Mouse (Mus musculus): ENCODE measurements around the gene Grik4. TPM values are rescaled to one million over a fixed set of nuclear protein-coding genes. Genes with fewer than 3 reads are reported as not detected.

Grik4 gene
- polyA plus RNA-seq, 1 experiment from 2014 or later = 2.2 TPM

DNA sequence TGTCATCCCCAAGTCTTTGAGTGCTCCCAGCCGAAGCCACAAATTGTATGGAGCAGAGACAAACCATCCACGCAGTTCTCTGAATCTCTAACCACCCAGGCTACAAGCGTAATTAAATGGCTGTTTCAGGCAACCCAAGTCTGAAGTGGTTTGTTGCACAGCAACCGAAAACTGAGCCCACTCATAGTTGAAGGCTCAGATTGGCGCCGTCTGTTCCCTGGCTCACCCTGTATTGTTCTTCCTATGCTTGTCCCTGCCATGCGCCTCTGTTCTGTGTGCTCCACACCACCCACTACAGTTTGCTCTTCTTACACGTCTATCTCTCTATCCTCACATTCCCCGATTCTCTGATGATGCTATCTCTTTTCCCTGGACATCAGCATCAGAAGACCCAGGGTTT, 452.5 kb downstream of the Grik4 start:
- H3K36me3 ChIP-seq (ENCODE audit: control insufficient read depth, insufficient read depth, low read length) = no peaks in the 10 kb centered on the region
- no peaks in the 10 kb centered on the region for H3K4me1 ChIP-seq (replicated peaks; ENCODE audit: control insufficient read depth, insufficient read depth, low read length)
- no peaks in the 10 kb centered on the region; the same call in 1 of the 2 replicates for H3K9me3 ChIP-seq (ENCODE audit: control insufficient read depth, low read length)
- no peak overlapping the region for H3K4me3 ChIP-seq (ENCODE audit: low read depth, low read length)
- WGBS = 87% methylated on average over 9 of the region's 9 CpGs
- DNase-seq (ENCODE audit: low spot score) = no peak
- no peak overlapping the region for H3K27ac ChIP-seq (ENCODE audit: low read depth, low read length)
- ATAC-seq (replicated peaks; ENCODE audit: low FRiP score) = no peak
- no peaks in the 10 kb centered on the region for H3K27me3 ChIP-seq (replicated peaks; ENCODE audit: control insufficient read depth, insufficient read depth, low read length)
- H3K4me2 ChIP-seq = no peak overlapping the region
- H3K9ac ChIP-seq (ENCODE audit: low read depth, low read length) = no peak overlapping the region

DNA sequence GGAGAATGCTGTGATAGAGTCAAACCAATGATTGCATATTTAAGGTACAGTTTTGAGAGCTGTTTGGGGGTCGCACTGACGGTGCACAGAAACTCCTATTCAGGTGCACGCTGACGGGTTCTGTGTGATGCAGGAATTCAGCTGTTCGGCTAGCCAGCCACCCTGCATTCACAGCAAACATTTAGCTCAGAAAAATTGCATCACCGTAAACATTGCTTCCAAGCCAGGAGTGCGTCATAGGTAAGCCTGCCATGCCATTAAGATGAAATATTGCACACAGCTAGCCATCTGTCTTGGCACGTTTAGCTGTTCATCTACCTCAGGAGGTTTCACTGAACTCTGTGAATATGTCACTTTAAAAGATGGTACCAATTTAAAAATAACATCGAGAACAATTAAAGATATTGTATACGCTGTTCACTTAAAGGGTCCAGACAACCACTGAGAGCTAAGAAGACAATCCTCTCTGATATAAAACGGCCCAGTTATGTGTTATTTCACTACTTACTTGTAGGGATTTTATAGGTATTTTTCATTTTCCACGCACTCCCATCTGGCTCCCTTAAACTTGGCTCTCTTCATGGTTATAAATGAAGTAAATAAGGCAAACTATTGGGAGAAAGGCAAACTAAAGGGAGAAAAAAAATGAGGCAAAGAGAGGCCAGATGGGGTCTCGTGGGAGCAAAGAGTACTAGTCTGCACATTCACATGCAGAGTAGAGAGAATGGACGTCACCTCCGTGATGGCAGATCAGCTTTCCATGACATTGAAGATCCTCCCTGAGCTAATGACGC, 453.5 kb downstream of the Grik4 start:
- DNase-seq (ENCODE audit: low spot score) (no peak), ATAC-seq (replicated peaks; ENCODE audit: low FRiP score) (no peak)
- 83% methylated on average over 16 of the region's 16 CpGs for WGBS
- H3K4me3 ChIP-seq (ENCODE audit: low read depth, low read length) = no peak overlapping the region
- no peaks in the 10 kb centered on the region for H3K36me3 ChIP-seq (ENCODE audit: control insufficient read depth, insufficient read depth, low read length)
- H3K4me2 ChIP-seq = no peak overlapping the region
- no peak overlapping the region for H3K27ac ChIP-seq (ENCODE audit: low read depth, low read length)
- H3K9ac ChIP-seq (ENCODE audit: low read depth, low read length) = no peak overlapping the region
- H3K4me1 ChIP-seq (replicated peaks; ENCODE audit: control insufficient read depth, insufficient read depth, low read length) = no peaks in the 10 kb centered on the region
- no peaks in the 10 kb centered on the region for H3K27me3 ChIP-seq (replicated peaks; ENCODE audit: control insufficient read depth, insufficient read depth, low read length)
- no peaks in the 10 kb centered on the region for H3K9me3 ChIP-seq (ENCODE audit: control insufficient read depth, low read length)

DNA sequence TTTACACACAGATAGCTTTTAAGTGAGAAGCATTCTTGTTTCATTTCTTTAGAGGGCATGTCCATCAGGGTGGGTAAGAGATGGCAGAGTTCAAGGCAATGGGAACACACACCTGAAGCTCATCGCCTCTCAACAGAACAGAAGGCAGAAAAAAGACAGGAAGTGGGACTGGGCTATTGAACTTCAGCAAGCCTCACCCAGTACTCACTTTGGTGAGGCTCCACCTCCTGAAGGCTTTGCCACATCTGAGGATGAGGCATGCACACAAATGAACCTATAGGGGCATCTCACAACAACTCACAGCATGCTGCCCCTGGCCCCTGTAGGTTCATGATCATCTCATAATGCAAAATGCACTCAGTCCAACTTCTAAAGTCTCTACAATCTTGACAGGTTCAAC, 456.2 kb downstream of the Grik4 start:
- Histone ChIP-seq H3K9ac (ENCODE audit: low read depth, low read length) (no peak overlapping the region), H3K4me1 (replicated peaks; ENCODE audit: control insufficient read depth, insufficient read depth, low read length) (no peaks in the 10 kb centered on the region), H3K27ac (ENCODE audit: low read depth, low read length) (no peak overlapping the region), H3K9me3 (ENCODE audit: control insufficient read depth, low read length) (no peaks in the 10 kb centered on the region), H3K4me2 (no peak overlapping the region), H3K4me3 (ENCODE audit: low read depth, low read length) (no peak overlapping the region), H3K27me3 (replicated peaks; ENCODE audit: control insufficient read depth, insufficient read depth, low read length) (no peaks in the 10 kb centered on the region), H3K36me3 (ENCODE audit: control insufficient read depth, insufficient read depth, low read length) (no peaks in the 10 kb centered on the region)
- DNase-seq (ENCODE audit: low spot score) (no peak), ATAC-seq (replicated peaks; ENCODE audit: low FRiP score) (no peak)
- 76% methylated on average over 1 of the region's 1 CpGs for WGBS

DNA sequence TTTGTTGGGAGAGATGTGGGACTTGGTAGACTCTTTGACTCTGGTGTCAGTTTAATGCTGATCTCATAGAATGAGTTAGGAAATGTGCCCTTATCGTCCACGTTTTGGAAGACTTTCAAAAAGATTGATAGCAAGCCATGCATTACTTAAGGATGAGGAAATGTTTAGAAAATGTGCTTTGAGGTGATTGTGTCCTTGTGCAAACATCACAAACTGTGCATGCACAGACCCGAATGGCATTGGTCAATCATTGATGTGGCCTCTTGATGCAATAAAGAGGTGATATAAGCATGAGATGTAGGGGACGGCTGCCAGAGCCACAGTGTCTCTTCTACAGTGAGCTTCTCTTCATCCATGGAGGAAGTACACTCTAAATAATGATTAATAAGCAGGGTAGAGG, 457.4 kb downstream of the Grik4 start:
- Histone ChIP-seq H3K4me3 (ENCODE audit: low read depth, low read length) (no peak overlapping the region), H3K27ac (ENCODE audit: low read depth, low read length) (no peak overlapping the region), H3K36me3 (ENCODE audit: control insufficient read depth, insufficient read depth, low read length) (no peaks in the 10 kb centered on the region), H3K4me1 (replicated peaks; ENCODE audit: control insufficient read depth, insufficient read depth, low read length) (no peaks in the 10 kb centered on the region), H3K9me3 (ENCODE audit: control insufficient read depth, low read length) (no peaks in the 10 kb centered on the region), H3K9ac (ENCODE audit: low read depth, low read length) (no peak overlapping the region), H3K4me2 (no peak overlapping the region), H3K27me3 (replicated peaks; ENCODE audit: control insufficient read depth, insufficient read depth, low read length) (no peaks in the 10 kb centered on the region)
- WGBS = 61% methylated on average over 4 of the region's 4 CpGs
- DNase-seq (ENCODE audit: low spot score) = peak; percentile 1
- ATAC-seq (replicated peaks; ENCODE audit: low FRiP score) = no peak

DNA sequence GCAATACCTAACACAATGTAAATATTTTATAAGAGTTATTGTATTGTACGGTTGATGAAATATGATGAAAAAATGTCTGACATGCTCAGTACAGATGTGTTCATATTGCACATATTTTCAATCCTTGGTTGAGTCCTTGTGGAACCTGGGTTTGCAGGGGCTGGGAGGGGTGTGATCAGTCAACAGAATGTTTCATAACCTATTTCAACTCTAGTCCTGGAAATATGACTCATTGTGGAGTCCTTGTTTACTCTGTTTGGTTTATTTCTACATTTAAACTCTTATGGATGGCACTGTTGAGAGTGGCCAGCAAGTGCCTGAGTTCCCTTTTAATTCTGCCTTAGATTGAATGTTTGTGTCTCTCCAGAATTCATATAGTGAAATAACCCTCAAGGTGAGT, 459.6 kb downstream of the Grik4 start:
- Histone ChIP-seq H3K27ac (ENCODE audit: low read depth, low read length) (no peak overlapping the region), H3K27me3 (replicated peaks; ENCODE audit: control insufficient read depth, insufficient read depth, low read length) (no peaks in the 10 kb centered on the region), H3K4me1 (replicated peaks; ENCODE audit: control insufficient read depth, insufficient read depth, low read length) (no peaks in the 10 kb centered on the region), H3K9me3 (ENCODE audit: control insufficient read depth, low read length) (no peaks in the 10 kb centered on the region), H3K9ac (ENCODE audit: low read depth, low read length) (no peak overlapping the region), H3K36me3 (ENCODE audit: control insufficient read depth, insufficient read depth, low read length) (no peaks in the 10 kb centered on the region), H3K4me3 (ENCODE audit: low read depth, low read length) (no peak overlapping the region), H3K4me2 (no peak overlapping the region)
- DNase-seq (ENCODE audit: low spot score) (no peak), ATAC-seq (replicated peaks; ENCODE audit: low FRiP score) (no peak)
- 91% methylated on average over 1 of the region's 1 CpGs for WGBS

DNA sequence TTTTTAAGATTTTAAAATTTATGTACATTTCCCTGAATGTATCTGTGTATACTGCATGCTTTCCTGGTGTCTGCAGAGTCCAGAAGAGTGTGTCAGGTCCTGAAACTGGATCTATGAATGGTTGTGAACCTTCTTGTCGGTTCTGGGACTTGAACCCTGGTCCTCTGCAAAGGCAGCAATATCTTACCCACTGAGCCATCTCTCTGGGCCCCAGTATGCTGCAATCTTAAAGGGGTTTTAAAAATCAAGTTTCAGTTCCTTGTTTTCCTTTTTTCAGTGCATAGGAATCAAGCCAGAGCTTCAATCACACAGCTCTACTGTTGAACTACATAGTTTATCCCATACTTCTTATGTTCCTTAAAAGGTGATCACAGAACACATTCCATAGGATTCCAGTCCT, 461.3 kb downstream of the Grik4 start:
- Histone ChIP-seq H3K4me1 (replicated peaks; ENCODE audit: control insufficient read depth, insufficient read depth, low read length) (no peaks in the 10 kb centered on the region), H3K4me2 (no peak overlapping the region), H3K9me3 (ENCODE audit: control insufficient read depth, low read length) (no peaks in the 10 kb centered on the region), H3K9ac (ENCODE audit: low read depth, low read length) (no peak overlapping the region), H3K36me3 (ENCODE audit: control insufficient read depth, insufficient read depth, low read length) (no peaks in the 10 kb centered on the region), H3K27ac (ENCODE audit: low read depth, low read length) (no peak overlapping the region), H3K27me3 (replicated peaks; ENCODE audit: control insufficient read depth, insufficient read depth, low read length) (no peaks in the 10 kb centered on the region), H3K4me3 (ENCODE audit: low read depth, low read length) (no peak overlapping the region)
- DNase-seq (ENCODE audit: low spot score) (no peak), ATAC-seq (replicated peaks; ENCODE audit: low FRiP score) (no peak)
- 75% methylated on average over 1 of the region's 1 CpGs for WGBS

DNA sequence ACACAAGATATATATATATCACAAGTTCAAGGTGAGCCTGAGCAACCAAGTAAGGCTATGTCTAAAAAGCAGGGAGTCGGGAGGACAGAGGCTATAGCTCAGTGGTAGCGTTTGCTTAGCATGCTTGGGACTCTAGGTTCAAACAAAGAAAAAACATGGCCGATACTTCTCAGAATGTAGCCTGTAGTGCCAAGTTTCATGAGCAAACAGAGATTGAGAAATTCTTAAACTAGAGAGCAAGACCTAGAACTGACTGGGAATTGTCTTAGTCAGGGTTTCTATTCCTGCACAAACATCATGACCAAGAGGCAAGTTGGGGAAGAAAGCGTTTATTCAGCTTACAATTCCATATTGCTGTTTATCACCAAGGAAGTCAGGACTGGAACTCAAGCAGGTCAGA, 468.1 kb downstream of the Grik4 start:
- Histone ChIP-seq H3K4me3 (ENCODE audit: low read depth, low read length) (no peak overlapping the region), H3K27ac (ENCODE audit: low read depth, low read length) (no peak overlapping the region), H3K9me3 (ENCODE audit: control insufficient read depth, low read length) (no peaks in the 10 kb centered on the region), H3K4me2 (no peak overlapping the region), H3K9ac (ENCODE audit: low read depth, low read length) (no peak overlapping the region), H3K4me1 (replicated peaks; ENCODE audit: control insufficient read depth, insufficient read depth, low read length) (peaks cover 3% of the 10 kb centered on the region), H3K36me3 (ENCODE audit: control insufficient read depth, insufficient read depth, low read length) (no peaks in the 10 kb centered on the region), H3K27me3 (replicated peaks; ENCODE audit: control insufficient read depth, insufficient read depth, low read length) (no peaks in the 10 kb centered on the region)
- DNase-seq (ENCODE audit: low spot score) (peak; percentile 16), ATAC-seq (replicated peaks; ENCODE audit: low FRiP score) (no peak)
- 86% methylated on average over 4 of the region's 4 CpGs for WGBS

DNA sequence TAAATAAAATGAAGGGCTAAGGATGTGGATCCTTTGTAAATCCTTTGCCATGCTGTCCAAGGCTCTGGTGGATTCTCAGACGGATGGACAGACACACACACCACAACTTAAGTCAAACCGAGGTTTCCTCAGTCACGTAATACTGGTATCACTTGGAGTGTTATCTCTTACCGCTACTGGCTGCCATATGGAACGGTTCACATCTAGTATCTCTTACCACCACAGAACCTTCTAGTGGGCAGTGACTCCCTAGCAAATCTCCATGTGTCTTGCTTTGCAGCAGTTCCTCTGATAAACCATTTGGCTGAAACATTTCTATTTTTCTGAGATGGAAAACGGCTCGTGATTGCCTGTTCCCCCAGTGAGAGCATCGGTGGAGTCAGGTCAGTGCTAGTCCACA, 470.0 kb downstream of the Grik4 start:
- Histone ChIP-seq H3K4me3 (ENCODE audit: low read depth, low read length) (no peak overlapping the region), H3K9ac (ENCODE audit: low read depth, low read length) (no peak overlapping the region), H3K4me2 (no peak overlapping the region; the same call in 1 of the 2 replicates), H3K4me1 (replicated peaks; ENCODE audit: control insufficient read depth, insufficient read depth, low read length) (peaks cover 10% of the 10 kb centered on the region), H3K36me3 (ENCODE audit: control insufficient read depth, insufficient read depth, low read length) (no peaks in the 10 kb centered on the region), H3K27ac (ENCODE audit: low read depth, low read length) (no peak overlapping the region), H3K9me3 (ENCODE audit: control insufficient read depth, low read length) (no peaks in the 10 kb centered on the region), H3K27me3 (replicated peaks; ENCODE audit: control insufficient read depth, insufficient read depth, low read length) (no peaks in the 10 kb centered on the region)
- 37% methylated on average over 8 of the region's 8 CpGs for WGBS
- peak; percentile 28 for DNase-seq (ENCODE audit: low spot score)
- ATAC-seq (replicated peaks; ENCODE audit: low FRiP score) = no peak; the same call in 1 of the 2 replicates
